ENCODE assay signal across 8 mouse cellular contexts in the genomic region with DNA sequence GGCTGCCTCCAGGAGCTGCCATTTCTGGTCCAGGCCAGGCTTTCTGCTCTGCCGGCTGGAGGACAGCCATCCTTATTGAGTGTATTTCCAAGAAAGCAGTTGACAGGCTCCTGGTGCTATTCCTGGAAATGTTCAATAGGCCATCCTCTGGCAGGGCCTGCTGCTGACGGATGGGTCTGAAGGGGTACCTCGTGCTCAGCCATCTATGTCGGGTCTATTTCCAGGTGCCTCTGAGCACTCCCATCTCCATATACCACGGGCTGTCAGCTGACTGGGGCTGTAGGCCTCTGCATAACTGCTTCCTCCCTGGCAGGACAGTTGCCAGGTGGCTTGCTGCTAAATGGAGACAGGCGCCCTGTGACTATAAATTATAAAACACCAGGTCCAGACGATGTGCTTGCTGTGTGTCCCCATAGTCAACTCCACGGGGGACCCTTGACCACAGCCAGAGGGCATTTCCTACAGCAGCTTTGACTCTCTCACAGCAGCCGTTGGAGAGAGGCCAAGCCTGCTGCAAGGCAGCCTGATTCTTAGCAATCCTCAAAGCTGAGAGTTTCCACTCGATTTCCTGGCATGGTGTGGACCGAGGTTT.
DNase-seq lines count a peak whose midpoint lies in the region; ATAC-seq and TF ChIP-seq lines count a peak whose summit lies in the region.

No protein-coding gene starts in this region.

- no peaks in the 10 kb centered on the region for H3K36me3 ChIP-seq in hindbrain, postnatal 0 days (ENCODE audit: insufficient read depth, low read length)

- 11% methylated on average over 11 of the region's 11 CpGs for WGBS in hindbrain, postnatal 0 days

- H3K27ac ChIP-seq in hindbrain, postnatal 0 days: peak overlapping the region; percentile 66

- no peak overlapping the region for H3K9ac ChIP-seq in hindbrain, postnatal 0 days (replicated peaks; ENCODE audit: low read length)

- H3K4me3 ChIP-seq in hindbrain, postnatal 0 days (ENCODE audit: low read length): no peak overlapping the region

- H3K4me2 ChIP-seq in hindbrain, postnatal 0 days (ENCODE audit: low read depth, low read length): peak overlapping the region; percentile 21

- peak; percentile 53 to 58 for DNase-seq in adrenal gland, adult 18-20 months (ENCODE audit: low spot score in 2 of 2)
- peak; percentile 85 for DNase-seq in gastrocnemius, postnatal 25 days
- peak; percentile 87 for DNase-seq in hindbrain, postnatal 0 days (ENCODE audit: low spot score)
- DNase-seq in left cerebral cortex, adult 18-20 months (ENCODE audit: low spot score in 2 of 2): peak; percentile 42 to 51
- peak; percentile 84 to 94 for DNase-seq in lung, postnatal 4 days
- peak; percentile 60 for DNase-seq in right cerebral cortex, postnatal 25 days
- no peak for DNase-seq in thymus, postnatal 14 days

- peaks cover 20% of the 10 kb centered on the region for H3K4me1 ChIP-seq in hindbrain, postnatal 0 days (ENCODE audit: insufficient read depth, low read length)

- ATAC-seq in common myeloid progenitor, adult 5-6 weeks (replicated peaks; ENCODE audit: low read depth, poor library complexity, severe bottlenecking): peak; percentile 36; the same call in 1 of the 2 replicates
- peak; percentile 79 for ATAC-seq in hindbrain, postnatal 0 days

- H3K27me3 ChIP-seq in hindbrain, postnatal 0 days (ENCODE audit: insufficient read depth, low read length): no peaks in the 10 kb centered on the region

- H3K9me3 ChIP-seq in hindbrain, postnatal 0 days (ENCODE audit: low read length): no peaks in the 10 kb centered on the region

- TF ChIP-seq CTCF in hindbrain, postnatal 0 days (IDR thresholded peaks at IDR 0.05; ENCODE audit: low read depth): no peak
